Mouse (Mus musculus) embryonic stem cell, embryonic (primary cell): ENCODE measurements around the gene Smarca2.
"Not testable (repeated sequence)": the region's sequence is repeated elsewhere in the genome, so short reads cannot be mapped to it uniquely, and the experiment has no call there.

Experiments
- CTCF ChIA-PET, 4 experiments: fragments of 300-600 bp in 2 of 4; fragments of 350-600 bp in 2 of 4; sonication (Branson Sonifier 250); formaldehyde crosslinking; loops; one replicate each; lab custom pipeline; 2022; ENCODE audit warnings: inconsistent platforms in 2 of 4; lab: Charles Lee
- POLR2A ChIA-PET, 4 experiments: fragments of 300-600 bp in 2 of 4; fragments of 350-600 bp in 2 of 4; sonication (Branson Sonifier 250); formaldehyde crosslinking; loops; one replicate each; lab custom pipeline; 2022; ENCODE audit warnings: antibody characterized with exemption in 4 of 4, inconsistent platforms in 1 of 4; lab: Charles Lee

Smarca2 gene

GRCm38 (mm10) chr19:26609637-26610036, 4.8 kb downstream of the Smarca2 start:
- ChIA-PET POLR2A (interaction anchor here in 1 of 4 experiments (0.7 kb wide), 1 partner anchor 1244 kb away, joined by 3 read pairs; no protein-coding TSS in a partner anchor), CTCF (no interaction called here)

- ChIA-PET POLR2A (interaction anchor here in 1 of 4 experiments (1.5 kb wide), 1 partner anchor 9 kb away, joined by 3 read pairs; no protein-coding TSS in a partner anchor), CTCF (no interaction called here)
These were observed 8.1 kb downstream of the Smarca2 start for GRCm38 (mm10) chr19:26612995-26613394.

GRCm38 (mm10) chr19:26613665-26614064, 8.8 kb downstream of the Smarca2 start:
- ChIA-PET POLR2A (interaction anchor here in 2 of 4 experiments (0.7 to 1.8 kb wide), 3 partner anchors 9 to 13 kb away, joined by 3 to 7 read pairs (median 3); partner anchors contain the start of gene Smarca2 (in 1 of the 2)), CTCF (no interaction called here)

GRCm38 (mm10) chr19:26616271-26616670, 11.4 kb downstream of the Smarca2 start:
- POLR2A ChIA-PET: no interaction called here
- CTCF ChIA-PET: interaction anchor here in 1 of 4 experiments (0.6 kb wide), 1 partner anchor 56 kb away, joined by 5 read pairs; no protein-coding TSS in a partner anchor

GRCm38 (mm10) chr19:26617287-26617686, 12.4 kb downstream of the Smarca2 start:
- CTCF ChIA-PET: no interaction called here
- POLR2A ChIA-PET: no interaction called here

GRCm38 (mm10) chr19:26630712-26631235, 25.9 kb downstream of the Smarca2 start:
- ChIA-PET CTCF (no interaction called here), POLR2A (no interaction called here)

GRCm38 (mm10) chr19:26632228-26632627, 27.4 kb downstream of the Smarca2 start:
- ChIA-PET POLR2A (no interaction called here), CTCF (no interaction called here)

GRCm38 (mm10) chr19:26640556-26640955, 35.7 kb downstream of the Smarca2 start:
- CTCF ChIA-PET: no interaction called here
- POLR2A ChIA-PET: no interaction called here

- ChIA-PET POLR2A (interaction anchor here in 1 of 4 experiments (1.2 kb wide), 1 partner anchor 9 kb away, joined by 3 read pairs; no protein-coding TSS in a partner anchor), CTCF (no interaction called here)
These were observed 36.4 kb downstream of the Smarca2 start for GRCm38 (mm10) chr19:26641269-26641668.

- POLR2A ChIA-PET: interaction anchor here in 1 of 4 experiments (0.6 kb wide), 1 partner anchor 13 kb away, joined by 3 read pairs; no protein-coding TSS in a partner anchor
- CTCF ChIA-PET: no interaction called here
These were observed 38.2 kb downstream of the Smarca2 start for GRCm38 (mm10) chr19:26643011-26643410.

- POLR2A ChIA-PET: no interaction called here
- CTCF ChIA-PET: no interaction called here
These were observed 39.1 kb downstream of the Smarca2 start for GRCm38 (mm10) chr19:26643936-26644335.

GRCm38 (mm10) chr19:26645016-26645415, 40.2 kb downstream of the Smarca2 start:
- ChIA-PET POLR2A (no interaction called here), CTCF (no interaction called here)

- ChIA-PET POLR2A (interaction anchor here in 1 of 4 experiments (0.7 kb wide), 1 partner anchor 511 kb away, joined by 3 read pairs; no protein-coding TSS in a partner anchor), CTCF (no interaction called here)
These were observed 41.3 kb downstream of the Smarca2 start for GRCm38 (mm10) chr19:26646128-26646527.

- POLR2A ChIA-PET: interaction anchor here in 1 of 4 experiments (0.9 kb wide), 1 partner anchor 9 kb away, joined by 3 read pairs; no protein-coding TSS in a partner anchor
These were observed 45.9 kb downstream of the Smarca2 start for GRCm38 (mm10) chr19:26650585-26651273.

GRCm38 (mm10) chr19:26658324-26658723, 53.5 kb downstream of the Smarca2 start:
- ChIA-PET CTCF (no interaction called here), POLR2A (interaction anchor here in 1 of 4 experiments (1.1 kb wide), 1 partner anchor 55 kb away, joined by 3 read pairs; no protein-coding TSS in a partner anchor)

More at GRCm38 (mm10) chr19:26650585-26651273, 45.9 kb downstream of the Smarca2 start:
- CTCF ChIA-PET: no interaction called here

GRCm38 (mm10) chr19:26659976-26660375, 55.1 kb downstream of the Smarca2 start:
- CTCF ChIA-PET: no interaction called here
- POLR2A ChIA-PET: no interaction called here

- ChIA-PET POLR2A (interaction anchor here in 1 of 4 experiments (0.6 kb wide), 1 partner anchor 11 kb away, joined by 3 read pairs; no protein-coding TSS in a partner anchor), CTCF (no interaction called here)
These were observed 56.3 kb downstream of the Smarca2 start for GRCm38 (mm10) chr19:26661198-26661597.

- CTCF ChIA-PET: no interaction called here
- POLR2A ChIA-PET: no interaction called here
These were observed 61.5 kb downstream of the Smarca2 start for GRCm38 (mm10) chr19:26666303-26666702.

- CTCF ChIA-PET: no interaction called here
These were observed 65.2 kb downstream of the Smarca2 start for GRCm38 (mm10) chr19:26670089-26670488.

GRCm38 (mm10) chr19:26671413-26671812, 66.6 kb downstream of the Smarca2 start:
- POLR2A ChIA-PET: not testable (repeated sequence)

More at GRCm38 (mm10) chr19:26670089-26670488, 65.2 kb downstream of the Smarca2 start:
- POLR2A ChIA-PET: no interaction called here

More at GRCm38 (mm10) chr19:26671413-26671812, 66.6 kb downstream of the Smarca2 start:
- CTCF ChIA-PET: not testable (repeated sequence)
